Mouse (Mus musculus): ENCODE data around the gene Grb10.
A peak's percentile ranks its signal among the peaks of the same experiment; 100 is the strongest.

The Grb10 gene

GRCm38 (mm10) chr11:11953364-11954114, 84.9 kb downstream of the Grb10 start:
- ATAC-seq (ENCODE audit: insufficient number of reproducible peaks, low FRiP score, low TSS enrichment), result no peak

- ATAC-seq (ENCODE audit: insufficient number of reproducible peaks, low FRiP score, low TSS enrichment), result no peak
Measured at GRCm38 (mm10) chr11:11952569-11952968, 85.9 kb downstream of the Grb10 start.

GRCm38 (mm10) chr11:11948988-11949365, 89.5 kb downstream of the Grb10 start:
- ATAC-seq (ENCODE audit: insufficient number of reproducible peaks, low FRiP score, low TSS enrichment), result peak; percentile 58; the same call in 1 of the 2 replicates

- ATAC-seq (ENCODE audit: insufficient number of reproducible peaks, low FRiP score, low TSS enrichment), result no peak
Measured at GRCm38 (mm10) chr11:11948321-11948987, 90.0 kb downstream of the Grb10 start.

GRCm38 (mm10) chr11:11947857-11948256, 90.6 kb downstream of the Grb10 start:
- no peak for ATAC-seq (ENCODE audit: insufficient number of reproducible peaks, low FRiP score, low TSS enrichment)

- no peak for ATAC-seq (ENCODE audit: insufficient number of reproducible peaks, low FRiP score, low TSS enrichment)
Measured at GRCm38 (mm10) chr11:11945766-11946165, 92.7 kb downstream of the Grb10 start.

- ATAC-seq (ENCODE audit: insufficient number of reproducible peaks, low FRiP score, low TSS enrichment), result no peak
Measured at GRCm38 (mm10) chr11:11944814-11945213, 93.7 kb downstream of the Grb10 start.

- ATAC-seq (ENCODE audit: insufficient number of reproducible peaks, low FRiP score, low TSS enrichment), result no peak
Measured at GRCm38 (mm10) chr11:11944082-11944349, 94.5 kb downstream of the Grb10 start.

- ATAC-seq (ENCODE audit: insufficient number of reproducible peaks, low FRiP score, low TSS enrichment), result no peak
Measured at GRCm38 (mm10) chr11:11943240-11944081, 95.0 kb downstream of the Grb10 start.

GRCm38 (mm10) chr11:11942320-11943217, 95.9 kb downstream of the Grb10 start:
- no peak for ATAC-seq (ENCODE audit: insufficient number of reproducible peaks, low FRiP score, low TSS enrichment)

GRCm38 (mm10) chr11:11940833-11941681, 97.4 kb downstream of the Grb10 start:
- no peak for ATAC-seq (ENCODE audit: insufficient number of reproducible peaks, low FRiP score, low TSS enrichment)

GRCm38 (mm10) chr11:11939611-11940010, 98.9 kb downstream of the Grb10 start:
- ATAC-seq (ENCODE audit: insufficient number of reproducible peaks, low FRiP score, low TSS enrichment), result no peak

GRCm38 (mm10) chr11:11938591-11938990, 99.9 kb downstream of the Grb10 start:
- no peak for ATAC-seq (ENCODE audit: insufficient number of reproducible peaks, low FRiP score, low TSS enrichment)

- ATAC-seq (ENCODE audit: insufficient number of reproducible peaks, low FRiP score, low TSS enrichment), result no peak
Measured at GRCm38 (mm10) chr11:11937340-11938030, 101.0 kb downstream of the Grb10 start.

GRCm38 (mm10) chr11:11934808-11935207, 103.7 kb downstream of the Grb10 start:
- no peak for ATAC-seq (ENCODE audit: insufficient number of reproducible peaks, low FRiP score, low TSS enrichment)

GRCm38 (mm10) chr11:11932102-11932789, 106.2 kb downstream of the Grb10 start:
- ATAC-seq (ENCODE audit: insufficient number of reproducible peaks, low FRiP score, low TSS enrichment), result peak; percentile 20; the same call in 1 of the 2 replicates

- ATAC-seq (ENCODE audit: insufficient number of reproducible peaks, low FRiP score, low TSS enrichment), result no peak
Measured at GRCm38 (mm10) chr11:11931688-11932087, 106.8 kb downstream of the Grb10 start.

GRCm38 (mm10) chr11:11930527-11930926, 108.0 kb downstream of the Grb10 start:
- ATAC-seq (ENCODE audit: insufficient number of reproducible peaks, low FRiP score, low TSS enrichment), result no peak

Data from cerebellum, adult (tissue).